Mouse (Mus musculus): ENCODE data around the gene Pdlim7. TPM values are rescaled to one million over a fixed set of nuclear protein-coding genes. Genes with fewer than 3 reads are reported as not detected.

The Pdlim7 gene
- total and polyA plus RNA-seq, 3 experiments: 12.3 to 40.6 TPM; not detected in 1

DNA sequence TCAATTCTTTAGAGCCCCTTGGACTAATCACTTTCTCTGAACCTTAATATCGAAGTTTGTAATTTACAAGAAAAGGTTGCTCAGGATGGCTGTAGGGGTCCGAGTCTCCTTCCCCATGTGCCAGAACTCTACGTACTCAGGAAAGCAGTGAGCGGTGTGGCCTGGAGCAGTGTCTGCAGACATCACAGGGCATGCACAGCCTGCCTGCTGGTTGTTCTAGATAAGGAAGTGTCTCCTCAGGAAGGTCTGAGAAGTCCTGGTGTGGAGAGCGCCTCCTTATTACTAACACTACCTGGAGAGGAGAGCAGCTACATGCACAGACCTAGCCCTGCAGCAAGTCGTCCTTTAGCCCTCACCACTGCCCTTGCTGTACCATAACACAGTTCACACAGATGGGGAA lies 31.3 kb upstream of the Pdlim7 start:
- Histone ChIP-seq H3K9me3 (replicated peaks; ENCODE audit: insufficient read depth, low read length) (no peaks in the 10 kb centered on the region), H3K4me3 (ENCODE audit: control insufficient read depth in 1 of 2, insufficient read depth in 1 of 2, low read depth in 2 of 2, low read length in 2 of 2) (no peak overlapping the region), H3K4me1 (ENCODE audit: control insufficient read depth in 1 of 2, insufficient read depth in 2 of 2, low read length in 2 of 2) (no peaks in the 10 kb centered on the region), H3K36me3 (ENCODE audit: control insufficient read depth in 1 of 2, insufficient read depth in 2 of 2, low read length in 2 of 2) (peaks cover 0 to 2% of the 10 kb centered on the region in 2 experiments; a peak in 1 of 4 replicates), H3K79me2 (ENCODE audit: control insufficient read depth, insufficient read depth, low read length, poor library complexity) (no peaks in the 10 kb centered on the region), H3K27ac (ENCODE audit: control insufficient read depth, low read depth, low read length) (no peak overlapping the region), H3K9ac (ENCODE audit: control insufficient read depth, low read depth, low read length, poor library complexity, severe bottlenecking) (no peak overlapping the region), H3K27me3 (ENCODE audit: control insufficient read depth in 1 of 2, insufficient read depth in 2 of 2, low read length in 2 of 2) (no peaks in the 10 kb centered on the region)
- DNase-seq (ENCODE audit: low read depth, low spot score): no peak
- no peak for TF ChIP-seq MAX (IDR thresholded peaks at IDR 0.05; ENCODE audit: low read length)
- no peak for TF ChIP-seq ZNF384 (IDR thresholded peaks at IDR 0.05; ENCODE audit: low read depth, low read length)
- TF ChIP-seq POLR2AphosphoS2 (IDR thresholded peaks at IDR 0.05; ENCODE audit: low read length): no peak
- no peak for TF ChIP-seq CHD2 (IDR thresholded peaks at IDR 0.05; ENCODE audit: low read length)
- no peak for TF ChIP-seq MAFK (IDR thresholded peaks at IDR 0.05; ENCODE audit: borderline replicate concordance, low read depth, low read length)
- TF ChIP-seq NELFE (IDR thresholded peaks at IDR 0.05; ENCODE audit: low read depth, low read length): no peak
- TF ChIP-seq TAL1 (IDR thresholded peaks at IDR 0.05; ENCODE audit: low read length): peak; percentile 70
- TF ChIP-seq MEF2A (IDR thresholded peaks at IDR 0.05; ENCODE audit: extremely low read depth, insufficient replicate concordance, low read depth, low read length, poor library complexity, severe bottlenecking): no peak

DNA sequence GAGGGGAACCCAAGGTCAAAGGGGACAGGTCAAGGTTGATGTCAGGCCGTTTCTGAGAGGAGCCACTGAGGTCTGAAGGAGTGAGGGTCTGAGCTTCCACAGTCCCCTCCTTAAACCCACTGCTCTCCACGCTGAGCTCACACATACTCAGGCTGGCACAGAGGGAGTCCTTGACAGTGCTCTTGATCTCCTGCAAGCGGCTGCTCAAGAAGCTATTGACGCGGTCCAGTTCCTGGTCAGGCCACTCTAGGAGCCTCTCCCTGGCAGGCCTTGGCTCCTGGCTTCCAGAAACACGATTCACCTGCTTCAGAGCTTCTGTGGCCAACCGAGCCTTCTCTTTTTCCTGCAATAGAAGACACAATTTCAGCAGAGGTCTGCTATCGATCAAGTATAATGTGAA lies 30.0 kb upstream of the Pdlim7 start:
- H3K27ac ChIP-seq (ENCODE audit: control insufficient read depth, low read depth, low read length): no peak overlapping the region
- H3K9ac ChIP-seq (ENCODE audit: control insufficient read depth, low read depth, low read length, poor library complexity, severe bottlenecking): no peak overlapping the region
- no peak for TF ChIP-seq NRF1 (IDR thresholded peaks at IDR 0.05; ENCODE audit: insufficient read depth, low read depth, low read length, poor library complexity, severe bottlenecking)
- TF ChIP-seq POLR2A (IDR thresholded peaks at IDR 0.05; ENCODE audit: control insufficient read depth in 1 of 2, insufficient read depth in 1 of 2, low read depth in 1 of 2, low read length in 2 of 2, poor library complexity in 1 of 2): no peak
- no peak for TF ChIP-seq ZKSCAN1 (IDR thresholded peaks at IDR 0.05; ENCODE audit: low read depth, low read length)
- no peak for TF ChIP-seq GABPA (IDR thresholded peaks at IDR 0.05; ENCODE audit: low read depth, low read length)
- TF ChIP-seq RCOR1 (IDR thresholded peaks at IDR 0.05; ENCODE audit: low read depth, low read length): no peak
- TF ChIP-seq HCFC1 (IDR thresholded peaks at IDR 0.05; ENCODE audit: low read depth, low read length): no peak
- H3K9me3 ChIP-seq (replicated peaks; ENCODE audit: insufficient read depth, low read length): no peaks in the 10 kb centered on the region
- H3K4me3 ChIP-seq (ENCODE audit: control insufficient read depth in 1 of 2, insufficient read depth in 1 of 2, low read depth in 2 of 2, low read length in 2 of 2): no peak overlapping the region
- DNase-seq (ENCODE audit: low read depth, low spot score): no peak
- no peaks in the 10 kb centered on the region for H3K4me1 ChIP-seq (ENCODE audit: control insufficient read depth in 1 of 2, insufficient read depth in 2 of 2, low read length in 2 of 2)
- H3K27me3 ChIP-seq (ENCODE audit: control insufficient read depth in 1 of 2, insufficient read depth in 2 of 2, low read length in 2 of 2): no peaks in the 10 kb centered on the region
- no peaks in the 10 kb centered on the region for H3K79me2 ChIP-seq (ENCODE audit: control insufficient read depth, insufficient read depth, low read length, poor library complexity)
- peaks cover 0 to 2% of the 10 kb centered on the region in 2 experiments; a peak in 1 of 4 replicates for H3K36me3 ChIP-seq (ENCODE audit: control insufficient read depth in 1 of 2, insufficient read depth in 2 of 2, low read length in 2 of 2)

DNA sequence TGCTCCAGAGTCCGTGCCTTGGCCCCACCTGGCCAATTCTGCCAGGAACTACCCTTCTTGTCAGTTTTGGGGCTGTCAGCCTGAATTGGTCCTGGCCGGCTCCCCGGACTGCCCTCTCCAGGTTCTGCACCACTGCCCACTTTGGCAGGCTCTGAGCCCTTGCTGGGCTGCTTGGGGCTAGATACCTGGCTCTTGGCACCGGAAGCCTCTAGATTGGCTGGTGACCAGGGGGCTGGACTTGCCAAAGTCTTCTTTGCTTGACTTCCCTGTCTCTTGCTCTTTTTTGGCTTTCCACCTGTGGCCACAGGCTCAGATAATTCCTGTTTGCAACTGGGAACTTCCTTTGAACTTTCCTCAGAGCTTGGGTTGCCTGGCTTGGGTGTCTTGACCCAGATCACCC lies 29.4 kb upstream of the Pdlim7 start:
- Histone ChIP-seq H3K36me3 (ENCODE audit: control insufficient read depth in 1 of 2, insufficient read depth in 2 of 2, low read length in 2 of 2) (peaks cover 0 to 2% of the 10 kb centered on the region in 2 experiments; a peak in 1 of 4 replicates), H3K9ac (ENCODE audit: control insufficient read depth, low read depth, low read length, poor library complexity, severe bottlenecking) (no peak overlapping the region), H3K27me3 (ENCODE audit: control insufficient read depth in 1 of 2, insufficient read depth in 2 of 2, low read length in 2 of 2) (no peaks in the 10 kb centered on the region), H3K4me1 (ENCODE audit: control insufficient read depth in 1 of 2, insufficient read depth in 2 of 2, low read length in 2 of 2) (no peaks in the 10 kb centered on the region), H3K27ac (ENCODE audit: control insufficient read depth, low read depth, low read length) (no peak overlapping the region), H3K9me3 (replicated peaks; ENCODE audit: insufficient read depth, low read length) (no peaks in the 10 kb centered on the region), H3K79me2 (ENCODE audit: control insufficient read depth, insufficient read depth, low read length, poor library complexity) (no peaks in the 10 kb centered on the region), H3K4me3 (ENCODE audit: control insufficient read depth in 1 of 2, insufficient read depth in 1 of 2, low read depth in 2 of 2, low read length in 2 of 2) (no peak overlapping the region)
- no peak for DNase-seq (ENCODE audit: low read depth, low spot score)
- TF ChIP-seq POLR2A (IDR thresholded peaks at IDR 0.05; ENCODE audit: control insufficient read depth in 1 of 2, insufficient read depth in 1 of 2, low read depth in 1 of 2, low read length in 2 of 2, poor library complexity in 1 of 2): no peak
- TF ChIP-seq MAZ (IDR thresholded peaks at IDR 0.05; ENCODE audit: low read depth, low read length): no peak
- TF ChIP-seq POLR2AphosphoS5 (IDR thresholded peaks at IDR 0.05; ENCODE audit: borderline replicate concordance, low read depth, low read length): no peak

All from MEL (cell line).